Mouse (Mus musculus) neural tube, embryonic 11.5 days (tissue): ENCODE data around the gene Eif4g1. TPM values are rescaled to one million over a fixed set of nuclear protein-coding genes. Genes with fewer than 3 reads are reported as not detected.

Source experiments
- ATAC-seq: fragments of 200-750 bp; cut with Nextera tagmentation; 2 replicates; pipeline ENCODE4 v1.8.0; 2017; ENCODE audit warnings: moderate number of reproducible peaks, mild to moderate bottlenecking, moderate TSS enrichment, moderate library complexity; ENCODE audit not compliant: insufficient read depth, low FRiP score, low TSS enrichment
- DNase-seq: peaks from one replicate; pipeline ENCODE4 v3.0.0-alpha.2; 2015; ENCODE audit warnings: low spot score
- H3K27ac ChIP-seq: fragments of 300-500 bp; sonication (generic); 2 replicates; pipeline ENCODE4 v1.5.1; 2014; ENCODE audit warnings: low read depth, mild to moderate bottlenecking, low read length
- H3K27me3 ChIP-seq: fragments of 300-500 bp; sonication (generic); 2 replicates; pipeline ENCODE4 v1.6.1; 2014; ENCODE audit warnings: mild to moderate bottlenecking, low read length, mixed read lengths; ENCODE audit not compliant: control insufficient read depth, insufficient read depth
- H3K36me3 ChIP-seq: fragments of 300-500 bp; sonication (generic); 2 replicates; pipeline ENCODE4 v1.6.1; 2014; ENCODE audit warnings: mild to moderate bottlenecking, low read length, moderate library complexity, mixed read lengths; ENCODE audit not compliant: control insufficient read depth, insufficient read depth
- H3K4me1 ChIP-seq: fragments of 300-500 bp; sonication (generic); 2 replicates; pipeline ENCODE4 v1.6.1; 2014; ENCODE audit warnings: low read length, mixed read lengths; ENCODE audit not compliant: control insufficient read depth, insufficient read depth
- H3K4me2 ChIP-seq: fragments of 300-500 bp; sonication (generic); 2 replicates; pipeline ENCODE4 v1.6.1; 2014; ENCODE audit warnings: low read depth, mild to moderate bottlenecking, moderate library complexity
- H3K4me3 ChIP-seq: fragments of 300-500 bp; sonication (generic); 2 replicates; pipeline ENCODE4 v1.5.1; 2014; ENCODE audit warnings: low read depth, low read length
- H3K9ac ChIP-seq: fragments of 300-500 bp; sonication (generic); 2 replicates; pipeline ENCODE4 v1.6.1; 2014; ENCODE audit warnings: mild to moderate bottlenecking, low read length
- H3K9me3 ChIP-seq: fragments of 300-500 bp; sonication (generic); 2 replicates; pipeline ENCODE4 v1.6.1; 2016; ENCODE audit warnings: low read length; ENCODE audit not compliant: control insufficient read depth
- WGBS: fragments of 180-500 bp; shearing (Covaris S2); extraction: QIAGEN DNeasy Blood & Tissue Kit; methylation state at CpG from one replicate; pipeline ENCODE4 v1.1.7; 2014; 5-methylcytosine and 5-hydroxymethylcytosine counted together
- polyA plus RNA-seq: library from polyadenylated mRNA; unstranded; fragments of >200 nt; fragmentation: Nextera tagmentation; extraction: Ambion mirVana; gene quantifications from 2 replicates; pipeline ENCODE4 v1.2.1, GENCODE M21; 2014

Eif4g1 gene
- polyA plus RNA-seq, 1 experiment from 2014 or later = 164 TPM

DNA sequence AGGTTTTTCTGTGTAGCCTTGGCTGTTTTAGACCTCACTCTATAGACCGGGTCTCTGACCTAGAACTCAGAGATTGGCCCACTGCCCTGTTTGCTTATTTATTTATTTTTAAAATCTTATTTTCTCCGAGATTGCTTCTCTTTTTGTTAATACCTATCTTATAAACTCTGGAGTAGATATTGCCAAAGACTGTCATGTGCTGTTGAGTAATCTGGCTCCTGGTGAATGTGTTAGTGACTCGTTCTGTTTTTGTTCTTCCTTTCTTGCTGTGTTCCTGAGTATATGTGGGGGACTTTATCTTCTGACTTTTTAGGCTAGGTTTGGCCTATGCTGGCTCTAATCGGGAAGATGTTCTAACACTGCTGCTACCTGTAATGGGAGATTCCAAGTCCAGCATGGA is 10.5 kb upstream of the Eif4g1 start:
- Histone ChIP-seq H3K4me1 (no peaks in the 10 kb centered on the region), H3K27me3 (no peaks in the 10 kb centered on the region), H3K27ac (no peak overlapping the region), H3K9me3 (no peaks in the 10 kb centered on the region), H3K36me3 (peaks cover 30% of the 10 kb centered on the region), H3K9ac (no peak overlapping the region), H3K4me2 (no peak overlapping the region), H3K4me3 (no peak overlapping the region)
- 92% methylated on average over 4 of the region's 4 CpGs for WGBS
- DNase-seq (no peak), ATAC-seq (no peak)

DNA sequence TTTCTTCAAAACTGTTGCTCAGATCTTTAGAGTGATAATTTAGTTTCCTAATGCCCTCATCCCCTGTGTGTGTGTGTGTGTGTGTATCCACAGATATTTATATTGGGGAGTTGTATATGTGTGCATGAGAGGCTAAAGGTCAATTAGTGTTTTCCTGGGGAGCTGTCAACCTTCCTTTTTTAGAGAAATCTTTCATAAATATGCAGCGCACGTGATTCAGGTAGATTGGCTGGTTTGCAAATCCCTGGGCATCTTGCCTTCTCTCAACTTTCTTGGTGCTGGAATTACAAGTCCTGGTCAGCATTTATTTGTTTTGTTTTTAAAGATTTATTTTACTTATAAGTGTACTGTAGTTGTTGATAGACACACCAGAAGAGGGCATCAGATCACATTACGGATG is 2.2 kb downstream of the Eif4g1 start:
- Histone ChIP-seq H3K27me3 (no peaks in the 10 kb centered on the region), H3K4me1 (peaks cover 18% of the 10 kb centered on the region), H3K27ac (no peak overlapping the region), H3K36me3 (no peaks in the 10 kb centered on the region; the same call in 1 of the 2 replicates), H3K9ac (no peak overlapping the region), H3K4me2 (no peak overlapping the region), H3K9me3 (no peaks in the 10 kb centered on the region), H3K4me3 (no peak overlapping the region)
- WGBS = 95% methylated on average over 3 of the region's 3 CpGs
- no peak for DNase-seq
- ATAC-seq = no peak

DNA sequence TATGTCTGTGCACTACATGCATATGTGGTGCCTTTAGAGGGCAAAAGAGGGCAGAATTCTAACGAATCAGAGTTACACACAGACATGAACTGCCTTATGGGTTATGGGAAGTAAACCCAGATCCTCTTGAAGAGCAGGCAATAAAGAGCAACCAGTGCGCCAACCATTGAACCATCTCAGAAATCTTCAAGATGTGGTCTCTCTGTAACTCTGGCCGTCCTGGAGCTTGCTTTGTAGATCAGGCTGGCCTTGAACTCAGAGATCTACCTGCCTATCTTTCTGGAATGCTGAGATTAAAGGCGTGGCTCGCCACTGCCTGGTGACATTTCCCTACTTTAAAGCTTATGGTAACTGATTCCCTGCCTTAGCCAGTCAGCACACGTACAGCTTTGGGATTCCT is 3.8 kb downstream of the Eif4g1 start:
- Histone ChIP-seq H3K4me2 (peak overlapping the region; percentile 46), H3K27me3 (no peaks in the 10 kb centered on the region), H3K4me3 (peak overlapping the region; percentile 99; the same call in 1 of the 2 replicates), H3K36me3 (no peaks in the 10 kb centered on the region; the same call in 1 of the 2 replicates), H3K27ac (no peak overlapping the region), H3K9ac (no peak overlapping the region; the same call in 1 of the 2 replicates), H3K4me1 (peaks cover 18% of the 10 kb centered on the region), H3K9me3 (no peaks in the 10 kb centered on the region)
- ATAC-seq (no peak), DNase-seq (no peak)
- WGBS = 26% methylated on average over 6 of the region's 6 CpGs

DNA sequence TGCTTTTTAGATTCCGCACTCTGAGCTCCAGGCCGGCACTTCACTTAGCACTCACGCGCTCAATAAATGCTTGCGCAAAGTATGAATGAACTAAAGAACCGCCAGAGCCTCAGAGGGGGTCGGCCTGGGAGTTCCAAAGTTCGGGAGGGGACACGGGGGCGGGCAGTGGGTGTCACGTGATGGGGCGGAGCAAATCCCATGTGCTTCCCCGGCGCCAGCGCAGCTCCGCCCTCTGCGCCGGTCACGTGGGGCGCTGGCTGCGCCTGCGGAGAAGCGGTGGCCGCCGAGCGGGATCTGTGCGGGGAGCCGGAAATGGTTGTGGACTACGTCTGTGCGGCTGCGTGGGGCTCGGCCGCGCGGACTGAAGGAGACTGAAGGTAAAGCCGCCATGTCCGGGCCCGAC is 4.4 kb downstream of the Eif4g1 start:
- WGBS = under 1% methylated on average over 34 of the region's 38 CpGs
- peaks cover under 1% of the 10 kb centered on the region for H3K36me3 ChIP-seq
- H3K4me1 ChIP-seq = peaks cover 18% of the 10 kb centered on the region
- H3K9ac ChIP-seq = peak overlapping the region; percentile 87
- peak; percentile 96 for DNase-seq
- no peaks in the 10 kb centered on the region for H3K9me3 ChIP-seq
- peak overlapping the region; percentile 93 for H3K27ac ChIP-seq
- peak; percentile 95 for ATAC-seq
- H3K4me3 ChIP-seq = peak overlapping the region; percentile 99
- H3K4me2 ChIP-seq = peak overlapping the region; percentile 97
- H3K27me3 ChIP-seq = no peaks in the 10 kb centered on the region

- H3K36me3 ChIP-seq = peaks cover 6% of the 10 kb centered on the region
- WGBS = under 1% methylated on average over 60 of the region's 78 CpGs
- DNase-seq = peak; percentile 26
Measured at GRCm38 (mm10) chr16:20672965-20673705, 5.0 kb downstream of the Eif4g1 start.

GRCm38 (mm10) chr16:20673706-20674303 is 5.7 kb downstream of the Eif4g1 start:
- Histone ChIP-seq H3K4me3 (peak overlapping the region; percentile 99), H3K27me3 (no peaks in the 10 kb centered on the region), H3K9me3 (no peaks in the 10 kb centered on the region), H3K4me2 (peak overlapping the region; percentile 97), H3K4me1 (peaks cover 18% of the 10 kb centered on the region), H3K9ac (peak overlapping the region; percentile 87), H3K36me3 (peaks cover 12% of the 10 kb centered on the region), H3K27ac (peak overlapping the region; percentile 93; the same call in 1 of the 2 replicates)
- DNase-seq = peak; percentile 14
- WGBS = 17% methylated on average over 14 of the region's 14 CpGs
- ATAC-seq = no peak

More at GRCm38 (mm10) chr16:20672965-20673705, 5.0 kb downstream of the Eif4g1 start:
- peak overlapping the region; percentile 87 for H3K9ac ChIP-seq
- no peaks in the 10 kb centered on the region for H3K9me3 ChIP-seq
- H3K4me3 ChIP-seq = peak overlapping the region; percentile 99
- ATAC-seq = peak; percentile 82
- H3K4me2 ChIP-seq = peak overlapping the region; percentile 97
- peaks cover 18% of the 10 kb centered on the region for H3K4me1 ChIP-seq
- H3K27ac ChIP-seq = peak overlapping the region; percentile 93
- no peaks in the 10 kb centered on the region for H3K27me3 ChIP-seq

- no peak overlapping the region for H3K4me3 ChIP-seq
- H3K36me3 ChIP-seq = peaks cover 17% of the 10 kb centered on the region
- DNase-seq = no peak
- no peak overlapping the region for H3K9ac ChIP-seq
- no peak for ATAC-seq
- H3K27me3 ChIP-seq = no peaks in the 10 kb centered on the region
- H3K9me3 ChIP-seq = no peaks in the 10 kb centered on the region
- H3K4me1 ChIP-seq = peaks cover 18% of the 10 kb centered on the region
- 93% methylated on average over 6 of the region's 6 CpGs for WGBS
- H3K27ac ChIP-seq = no peak overlapping the region
- H3K4me2 ChIP-seq = no peak overlapping the region
Measured at GRCm38 (mm10) chr16:20675213-20675612, 7.1 kb downstream of the Eif4g1 start.

DNA sequence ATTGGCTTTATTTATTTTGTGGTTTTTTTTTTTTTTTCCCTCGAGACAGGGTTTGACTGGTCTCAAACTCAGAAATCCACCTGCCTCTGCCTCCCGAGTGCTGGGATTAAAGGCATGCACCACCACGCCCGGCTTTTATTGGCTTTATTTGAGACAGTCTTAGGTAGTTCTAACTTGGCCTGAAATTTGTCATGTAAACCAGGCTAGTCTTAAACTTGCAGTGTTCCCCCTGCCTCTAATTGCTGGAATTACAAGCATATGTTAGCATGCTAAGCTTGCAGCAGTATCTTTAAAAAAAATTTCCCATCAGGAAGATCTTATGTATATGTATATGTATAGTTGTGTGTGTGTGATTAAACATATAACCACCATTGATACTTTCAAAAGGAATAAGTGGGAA is 8.6 kb downstream of the Eif4g1 start:
- H3K27ac ChIP-seq = no peak overlapping the region
- H3K4me3 ChIP-seq = no peak overlapping the region
- 86% methylated on average over 4 of the region's 4 CpGs for WGBS
- no peak overlapping the region for H3K4me2 ChIP-seq
- peaks cover 27% of the 10 kb centered on the region for H3K36me3 ChIP-seq
- no peak for ATAC-seq
- no peaks in the 10 kb centered on the region for H3K27me3 ChIP-seq
- DNase-seq = no peak
- no peak overlapping the region for H3K9ac ChIP-seq
- no peaks in the 10 kb centered on the region for H3K9me3 ChIP-seq
- peaks cover 18% of the 10 kb centered on the region for H3K4me1 ChIP-seq

DNA sequence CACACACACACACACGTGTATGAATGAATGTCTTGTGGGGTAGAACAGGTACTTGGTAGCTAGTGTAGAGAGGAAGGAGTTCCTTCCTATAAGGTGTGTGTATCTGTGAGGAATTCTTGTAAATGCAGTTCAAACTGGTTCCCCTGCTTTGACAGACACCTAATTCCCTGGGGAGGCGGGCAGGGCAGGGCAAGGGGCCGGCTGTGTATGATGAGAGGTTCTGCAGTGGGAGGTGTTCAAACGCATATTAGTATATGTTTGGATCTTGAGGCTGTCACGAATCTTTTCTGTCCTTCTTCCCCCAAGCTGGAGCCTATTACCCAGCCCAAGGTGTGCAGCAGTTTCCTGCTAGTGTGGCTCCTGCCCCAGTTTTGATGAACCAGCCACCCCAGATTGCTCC is 9.3 kb downstream of the Eif4g1 start:
- H3K9ac ChIP-seq = no peak overlapping the region
- peaks cover 31% of the 10 kb centered on the region for H3K36me3 ChIP-seq
- ATAC-seq (no peak), DNase-seq (no peak)
- H3K4me1 ChIP-seq = peaks cover 15% of the 10 kb centered on the region
- H3K4me3 ChIP-seq = no peak overlapping the region
- H3K4me2 ChIP-seq = no peak overlapping the region
- no peak overlapping the region for H3K27ac ChIP-seq
- H3K27me3 ChIP-seq = no peaks in the 10 kb centered on the region
- WGBS = 91% methylated on average over 5 of the region's 5 CpGs
- H3K9me3 ChIP-seq = no peaks in the 10 kb centered on the region
